Mouse (Mus musculus): ENCODE data around the gene Heatr6.
A peak's percentile ranks its signal among the peaks of the same experiment; 100 is the strongest.

Heatr6 gene

DNA sequence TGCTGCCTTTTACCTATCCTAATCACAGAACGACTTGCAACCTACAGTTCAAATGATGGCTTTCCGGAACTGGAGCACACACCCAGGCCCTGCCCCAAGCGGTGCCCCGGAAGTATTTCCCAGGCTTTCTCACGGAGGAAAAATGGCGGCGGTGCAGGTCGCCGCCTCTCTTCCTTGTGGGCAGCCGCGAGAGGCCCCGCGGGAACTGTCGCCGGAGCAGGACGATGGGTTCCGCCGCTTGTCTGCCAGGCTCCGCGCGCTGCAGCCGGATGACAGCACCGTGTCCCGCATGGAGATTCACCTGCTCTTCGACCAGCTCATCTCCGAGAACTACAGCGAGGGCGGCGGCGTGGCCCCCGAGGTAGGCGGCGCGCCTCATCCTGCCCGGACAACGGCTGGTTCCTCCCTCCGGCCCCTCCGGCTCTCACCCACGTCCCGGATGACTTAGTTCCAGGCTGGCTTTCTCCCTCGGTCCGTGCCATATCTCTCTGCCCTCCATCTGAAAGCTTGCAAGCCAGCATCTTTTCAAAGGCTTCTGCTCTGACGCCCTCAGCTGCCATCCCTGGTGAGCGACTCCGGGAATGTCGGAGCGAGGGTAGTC, at the start of gene Heatr6:
Gene Heatr6, plus strand, starts transcription at position 116 of the 601 bp plus-strand sequence.
- peak; percentile 79 for DNase-seq (ENCODE audit: low spot score)

DNA sequence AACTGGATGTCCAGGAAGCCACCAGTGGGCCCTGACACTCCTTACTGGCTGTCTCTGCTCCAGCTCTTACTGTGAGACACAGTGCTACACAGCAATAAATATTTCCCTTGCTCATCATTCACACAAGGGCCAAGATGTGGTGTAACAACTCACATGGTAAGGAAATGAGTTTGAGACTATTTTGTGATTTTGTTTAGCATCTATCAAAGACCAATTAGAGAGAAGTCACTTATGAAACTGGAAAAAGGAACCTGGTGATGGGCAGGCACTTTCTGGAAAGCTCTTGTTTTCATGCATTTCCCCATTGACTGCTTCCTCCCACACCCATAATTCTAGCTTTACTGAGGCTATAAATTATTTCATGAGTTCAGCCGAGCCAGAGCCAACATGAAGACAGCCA, 49.8 kb upstream of the Heatr6 start, which contains the start of gene Wfdc17:
Gene Wfdc17, plus strand, starts transcription at position 287 of the 400 bp plus-strand sequence.
- DNase-seq (ENCODE audit: low spot score), result no peak

GRCm38 (mm10) chr11:83708715-83709114, 44.8 kb upstream of the Heatr6 start, which contains the start of gene Wfdc18:
Gene Wfdc18 (plus strand): TSS chr11:83709015.
- DNase-seq (ENCODE audit: low spot score), result no peak

DNA sequence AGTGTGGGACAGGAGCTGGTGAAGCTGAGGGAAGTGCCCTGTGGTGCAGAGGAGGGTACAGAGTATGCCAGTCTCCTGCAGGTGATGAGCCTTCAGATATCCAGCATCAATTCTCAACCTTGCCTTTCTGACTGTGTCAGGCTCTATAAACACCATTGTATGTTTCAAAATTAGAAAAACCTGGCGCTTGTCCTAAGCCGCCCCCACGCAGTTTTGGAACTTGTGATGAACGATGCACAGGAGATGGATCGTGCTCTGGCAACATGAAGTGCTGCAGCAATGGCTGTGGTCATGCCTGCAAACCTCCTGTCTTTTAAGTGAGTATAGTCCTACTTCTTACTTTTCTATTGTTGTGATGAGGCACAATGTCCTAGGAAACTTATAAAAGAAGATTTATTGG, 43.8 kb upstream of the Heatr6 start:
- no peak for DNase-seq (ENCODE audit: low spot score)

GRCm38 (mm10) chr11:83712671-83713070, 40.8 kb upstream of the Heatr6 start:
- DNase-seq (ENCODE audit: low spot score), result no peak

- no peak for DNase-seq (ENCODE audit: low spot score)
These were observed 39.6 kb upstream of the Heatr6 start for GRCm38 (mm10) chr11:83713925-83714324.

- DNase-seq (ENCODE audit: low spot score), result no peak
These were observed 36.3 kb upstream of the Heatr6 start for GRCm38 (mm10) chr11:83717042-83717665.

DNA sequence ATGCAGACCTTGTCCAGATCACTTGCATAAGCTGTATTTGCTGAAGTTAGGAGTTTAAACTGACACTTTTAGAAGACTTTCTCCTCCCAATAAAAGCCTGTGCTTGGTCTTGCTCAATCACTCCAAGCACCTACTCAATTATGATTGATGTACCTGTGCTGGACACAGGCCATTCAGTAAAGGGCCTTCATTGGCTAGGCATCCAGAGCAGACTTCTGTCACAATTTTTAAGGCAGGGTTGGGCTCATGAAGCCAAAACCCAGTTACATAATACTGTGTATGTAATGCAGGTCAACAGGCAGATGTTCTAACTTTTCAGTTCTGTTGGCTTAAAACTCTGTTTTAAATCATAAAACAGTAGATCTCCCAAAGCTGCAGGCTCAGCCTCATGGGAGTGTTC, 32.7 kb upstream of the Heatr6 start:
- DNase-seq (ENCODE audit: low spot score), result no peak

GRCm38 (mm10) chr11:83728757-83729432, 24.6 kb upstream of the Heatr6 start:
- no peak for DNase-seq (ENCODE audit: low spot score)

DNA sequence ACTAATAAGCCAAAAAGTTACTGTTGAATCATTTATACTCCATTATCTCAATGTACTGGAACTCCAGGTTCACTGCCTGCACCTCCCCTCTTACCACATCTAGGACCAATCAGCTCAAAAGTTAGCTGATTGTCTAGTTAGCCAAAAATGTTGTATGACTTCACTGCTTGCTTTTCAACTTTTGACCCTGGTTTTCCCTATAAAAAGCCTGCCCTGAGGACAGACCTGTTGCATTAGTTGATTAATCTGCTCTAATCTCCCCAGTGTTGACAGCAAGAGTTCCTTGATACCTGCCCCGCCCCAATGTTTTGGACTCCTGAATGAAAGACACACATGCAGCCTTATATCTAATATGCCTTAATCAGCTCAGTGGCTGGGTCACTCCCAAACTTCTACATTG, 22.4 kb upstream of the Heatr6 start:
- DNase-seq (ENCODE audit: low spot score), result no peak

DNA sequence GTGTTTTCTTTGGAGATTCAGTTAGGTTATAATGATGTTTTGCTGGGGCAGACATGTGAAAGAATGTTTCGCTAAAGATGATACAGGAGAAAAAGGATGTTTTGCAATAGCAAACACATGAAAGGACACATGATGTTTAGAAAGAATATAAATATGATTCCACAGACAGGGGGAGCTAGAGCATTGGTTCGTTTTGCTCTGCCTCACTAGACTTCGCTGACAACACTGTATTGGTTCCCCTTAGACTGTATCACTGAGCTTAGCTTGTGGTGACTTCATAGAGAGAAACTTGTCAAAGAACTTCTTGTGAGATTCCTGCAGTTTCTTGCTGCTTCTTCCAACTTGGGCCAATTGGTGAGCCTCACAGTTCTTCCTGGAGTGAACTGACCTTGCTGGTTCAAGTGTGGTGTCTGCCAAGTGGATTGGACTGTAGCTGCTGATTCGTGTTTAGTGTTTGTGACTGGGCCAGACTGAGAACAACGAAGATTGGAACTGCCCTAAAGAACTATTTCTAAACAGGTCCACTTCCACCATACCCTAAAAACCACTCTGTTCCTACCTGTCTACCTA, 20.3 kb upstream of the Heatr6 start:
- no peak for DNase-seq (ENCODE audit: low spot score)

DNA sequence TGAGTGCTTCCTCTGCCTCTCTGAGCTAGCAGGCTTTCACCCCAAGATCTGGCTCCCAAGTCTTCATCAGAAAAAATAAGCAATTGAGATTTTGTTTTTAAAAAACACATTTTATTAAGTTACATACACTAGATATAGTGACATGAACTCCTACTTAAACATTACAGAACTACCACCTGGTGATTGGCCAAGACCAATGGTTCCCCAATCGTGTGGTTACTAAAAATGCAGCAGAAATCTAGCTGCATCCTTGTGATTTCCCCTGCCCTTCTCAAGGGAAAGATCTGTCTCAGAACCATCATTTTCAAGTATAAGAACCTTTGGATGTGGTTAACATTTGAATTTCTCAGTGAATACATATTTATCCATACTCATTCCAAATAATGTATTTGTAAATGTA, 19.3 kb upstream of the Heatr6 start:
- DNase-seq (ENCODE audit: low spot score), result no peak

- no peak for DNase-seq (ENCODE audit: low spot score)
These were observed 17.6 kb upstream of the Heatr6 start for GRCm38 (mm10) chr11:83735881-83736280.

DNA sequence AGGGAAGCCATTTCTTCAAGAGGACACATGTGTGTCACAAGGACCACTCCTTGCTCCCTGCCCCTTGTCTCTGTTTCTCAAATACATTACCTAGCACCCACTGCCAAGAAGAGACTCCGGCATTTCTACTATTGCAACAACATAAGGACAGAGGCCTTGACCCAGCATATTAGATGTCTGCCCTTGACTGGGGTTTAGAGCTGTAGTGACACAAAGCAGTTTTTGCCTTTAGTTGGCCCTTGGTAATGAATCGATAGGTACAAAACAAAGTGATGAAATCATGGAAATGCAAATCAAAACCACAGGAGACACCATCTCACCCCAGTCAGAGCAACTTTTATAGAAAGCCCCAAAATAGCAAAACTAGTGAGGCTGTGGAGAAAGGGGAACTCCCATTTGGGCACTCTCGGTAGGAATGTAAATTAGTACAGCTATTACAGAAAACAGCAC, 16.4 kb upstream of the Heatr6 start:
- DNase-seq (ENCODE audit: low spot score), result no peak

DNA sequence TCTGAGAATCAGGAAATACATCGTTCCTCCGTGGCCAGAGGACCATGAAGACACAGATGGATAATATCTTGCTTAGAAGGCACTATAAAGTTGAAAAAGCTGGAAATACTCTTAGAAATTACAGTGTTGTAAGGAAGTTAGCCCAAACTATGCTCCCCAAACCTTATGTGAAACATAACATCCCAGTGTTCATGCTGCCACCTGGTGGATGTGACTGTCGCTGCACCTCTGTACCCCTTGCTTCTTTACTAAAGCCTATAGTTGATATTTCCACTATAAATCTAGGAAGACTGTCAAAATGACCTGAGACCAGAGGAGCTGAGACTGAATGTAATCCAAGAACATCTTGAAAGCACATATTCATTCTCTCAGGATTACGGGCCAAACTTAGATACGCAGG, 14.3 kb upstream of the Heatr6 start:
- peak; percentile 90 for DNase-seq (ENCODE audit: low spot score)

GRCm38 (mm10) chr11:83740443-83740991, 13.0 kb upstream of the Heatr6 start:
- no peak for DNase-seq (ENCODE audit: low spot score)

GRCm38 (mm10) chr11:83741841-83742240, 11.7 kb upstream of the Heatr6 start:
- DNase-seq (ENCODE audit: low spot score), result no peak

GRCm38 (mm10) chr11:83742731-83743355, 10.7 kb upstream of the Heatr6 start:
- no peak for DNase-seq (ENCODE audit: low spot score)

DNA sequence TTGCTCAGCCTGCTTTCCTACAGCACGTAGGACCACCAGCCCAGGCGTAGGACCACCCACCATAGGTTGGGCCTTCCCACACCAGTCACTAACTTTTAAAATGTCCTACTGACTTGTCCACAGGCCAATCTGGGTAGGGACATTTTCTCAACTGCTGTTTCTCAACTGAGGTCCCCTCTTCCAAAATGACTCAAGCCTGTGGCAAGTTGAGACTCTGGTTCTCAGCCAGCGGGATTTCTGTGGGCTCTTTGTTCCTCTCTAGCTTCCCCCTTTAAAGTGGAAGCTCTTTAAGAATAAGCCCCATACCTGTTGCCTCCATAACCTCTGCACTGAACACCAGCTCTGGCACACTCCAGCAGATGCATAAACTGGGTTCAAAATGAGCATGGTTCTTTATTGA, 10.0 kb upstream of the Heatr6 start:
- no peak for DNase-seq (ENCODE audit: low spot score)

- DNase-seq (ENCODE audit: low spot score), result no peak
These were observed 7.3 kb upstream of the Heatr6 start for GRCm38 (mm10) chr11:83746152-83746551.

- DNase-seq (ENCODE audit: low spot score), result no peak
These were observed 6.8 kb upstream of the Heatr6 start, which contains the start of gene Wfdc21 for GRCm38 (mm10) chr11:83746681-83747080. Gene Wfdc21 (plus strand): TSS chr11:83746940.

All from layer of hippocampus, adult 9-10 months (tissue).